Mouse (Mus musculus): Measurements from ENCODE around the gene Eml6. TPM values are rescaled to one million over a fixed set of nuclear protein-coding genes. Genes with fewer than 3 reads are reported as not detected.
"Not testable (repeated sequence)": the region's sequence is repeated elsewhere in the genome, so short reads cannot be mapped to it uniquely, and the experiment has no call there.

The Eml6 gene
- 10 to 100 TPM; 30.8 to 41.4 TPM for total RNA-seq (2021)
- long read RNA-seq, experiment 1, partial matches to known transcripts = 1 of 4 reads
- long read RNA-seq, experiment 1, other reads (novel, unspliced or antisense) = 3 of 4 reads
- long read RNA-seq, experiment 2, partial matches to known transcripts = 2 of 4 reads
- long read RNA-seq, experiment 2, other reads (novel, unspliced or antisense) = 2 of 4 reads

DNA sequence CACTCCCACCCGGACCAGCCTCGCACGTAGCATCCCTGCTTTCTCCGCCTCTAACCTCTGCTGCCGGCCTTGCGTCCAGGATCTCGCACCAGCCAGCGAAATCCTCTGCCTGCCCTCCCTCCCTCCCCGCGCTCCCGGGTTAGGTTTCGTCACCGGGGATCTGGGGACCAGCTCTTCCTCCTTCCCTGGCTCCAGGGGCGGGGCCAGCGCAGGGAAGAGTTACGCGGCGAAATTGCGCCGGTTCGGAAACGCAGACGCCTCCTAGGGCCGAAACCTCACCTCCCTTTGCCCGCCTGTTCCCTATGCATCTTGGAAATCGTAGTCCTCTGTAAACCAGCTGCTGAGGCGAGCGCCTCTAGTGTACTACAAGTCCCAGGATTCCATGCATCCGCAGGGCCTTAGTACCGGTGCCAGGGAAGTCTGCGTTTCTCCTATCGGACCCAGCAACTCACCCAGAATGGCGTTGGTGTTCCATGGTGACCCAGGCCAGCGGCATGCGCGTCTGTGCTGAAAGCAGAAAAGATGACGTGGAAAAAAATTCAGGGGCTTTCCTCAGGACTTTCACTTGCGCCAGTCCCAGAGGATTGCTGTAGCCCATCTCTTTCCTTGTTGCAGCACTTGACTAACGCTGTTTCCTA is at the start of gene Eml6:
Eml6 (minus strand) TSS at position 199 of the 638 bp plus-strand sequence.
- peak; percentile 91 to 98 for DNase-seq (ENCODE audit: low spot score in 2 of 2)

- DNase-seq (ENCODE audit: low spot score in 2 of 2) = no peak
These were observed 31.5 kb upstream of the Eml6 start for GRCm38 (mm10) chr11:30057299-30057698.

DNA sequence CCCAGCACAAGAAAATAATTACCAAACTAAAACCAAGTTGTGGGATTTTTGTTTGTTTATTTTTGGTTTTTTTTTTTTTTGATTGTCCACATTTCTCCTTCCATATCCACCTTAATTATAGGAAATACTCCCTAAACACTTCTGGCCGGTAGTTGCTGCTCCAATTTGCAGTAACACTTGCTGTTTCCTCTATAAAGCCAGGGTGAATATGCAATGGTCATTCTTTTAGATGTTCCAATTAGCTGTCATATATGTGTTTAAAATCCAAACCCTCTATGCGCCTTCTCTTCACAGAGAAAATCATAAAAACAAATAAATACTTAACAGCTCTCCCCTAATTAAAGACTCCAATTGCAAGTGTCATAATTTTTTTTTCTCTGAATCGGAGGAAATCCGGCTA is 689 bp downstream of the Eml6 start:
- DNase-seq (ENCODE audit: low spot score in 2 of 2) = no peak

- DNase-seq (ENCODE audit: low spot score in 2 of 2) = peak; percentile 40 to 43
These were observed 1.4 kb downstream of the Eml6 start for GRCm38 (mm10) chr11:30024261-30025071.

GRCm38 (mm10) chr11:29986257-29986656 is 39.6 kb downstream of the Eml6 start:
- DNase-seq (ENCODE audit: low spot score in 2 of 2) = no peak

GRCm38 (mm10) chr11:29968874-29969273 is 57.0 kb downstream of the Eml6 start:
- no peak for DNase-seq (ENCODE audit: low spot score in 2 of 2)

DNA sequence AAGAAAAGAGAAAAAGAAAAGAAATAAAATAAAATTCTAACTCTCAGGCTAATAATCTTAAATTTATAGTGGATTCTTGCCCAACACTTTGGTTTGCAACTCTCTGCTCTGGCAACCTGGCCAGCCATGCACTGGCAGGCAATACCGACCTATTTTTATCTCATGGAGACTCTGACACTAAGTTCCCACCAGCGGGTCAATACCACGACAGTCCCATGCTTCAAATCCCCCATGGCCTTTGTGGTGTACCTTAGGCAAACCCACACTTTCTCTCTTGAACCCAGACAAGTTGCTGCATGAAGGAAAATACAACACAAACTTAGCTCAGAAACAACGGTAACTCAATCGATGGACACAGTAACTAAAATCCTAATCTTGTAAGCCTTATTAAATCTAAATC is 66.5 kb downstream of the Eml6 start:
- DNase-seq (ENCODE audit: low spot score in 2 of 2) = no peak

DNA sequence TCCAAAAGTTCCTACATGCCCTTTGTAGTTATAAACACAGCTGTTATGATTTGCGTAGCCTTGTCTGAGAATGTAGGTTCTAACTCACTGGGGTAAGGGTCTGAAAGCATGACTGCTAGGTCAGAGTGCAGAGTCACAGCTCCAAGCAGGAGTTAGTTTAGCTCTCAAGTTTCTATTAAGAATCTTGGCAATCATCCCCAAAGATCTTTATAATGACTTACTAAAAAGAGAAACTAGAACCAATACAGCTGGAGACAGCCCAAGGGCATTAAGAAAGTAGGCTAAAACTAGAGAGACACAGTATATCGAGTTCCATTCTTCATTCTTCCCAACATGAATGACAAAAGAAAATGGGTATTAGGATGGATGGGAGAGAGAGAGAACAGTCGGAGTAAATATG is 81.2 kb downstream of the Eml6 start:
- DNase-seq (ENCODE audit: low spot score in 2 of 2) = no peak

DNA sequence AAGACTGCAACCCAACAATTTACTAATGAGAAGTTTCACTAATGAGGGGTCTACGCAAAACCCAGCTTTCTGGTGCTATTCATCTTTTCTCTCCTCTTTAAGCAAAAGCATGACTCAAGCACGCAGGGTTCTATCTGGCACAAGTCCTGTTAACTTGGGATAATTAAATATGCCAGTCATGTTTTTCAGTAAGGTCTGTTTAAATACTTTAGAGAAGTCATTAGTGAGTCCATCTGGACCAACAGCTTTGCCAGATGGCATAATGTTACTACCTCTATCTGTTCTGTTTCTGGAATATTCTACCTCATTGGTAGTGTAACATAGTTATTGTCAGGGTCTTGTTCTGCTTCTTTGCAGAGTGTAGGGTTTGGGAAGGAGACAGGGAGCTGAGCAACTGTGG is 101.5 kb downstream of the Eml6 start:
- peak; percentile 45 to 89 for DNase-seq (ENCODE audit: low spot score in 2 of 2)

DNA sequence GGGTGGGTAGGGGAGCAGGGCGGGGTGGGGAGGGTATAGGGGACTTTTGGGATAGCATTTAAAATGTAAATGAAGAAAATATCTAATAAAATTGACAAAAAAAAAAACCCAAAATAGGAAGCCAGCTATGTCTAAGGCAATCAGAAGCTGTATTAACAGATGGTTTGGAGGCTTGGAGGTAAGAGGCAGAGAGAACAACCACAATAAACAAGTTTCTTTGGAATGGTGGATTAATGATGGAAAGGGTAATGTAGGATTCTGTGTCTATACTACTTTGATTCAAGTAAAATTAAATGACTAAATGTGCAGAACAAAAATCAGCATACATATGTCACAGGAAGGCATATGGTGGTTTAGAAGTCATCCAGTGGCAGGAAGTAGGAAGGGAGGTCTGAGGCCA is 102.0 kb downstream of the Eml6 start:
- DNase-seq (ENCODE audit: low spot score in 2 of 2) = peak in 1 of 2 experiments; percentile 12

DNA sequence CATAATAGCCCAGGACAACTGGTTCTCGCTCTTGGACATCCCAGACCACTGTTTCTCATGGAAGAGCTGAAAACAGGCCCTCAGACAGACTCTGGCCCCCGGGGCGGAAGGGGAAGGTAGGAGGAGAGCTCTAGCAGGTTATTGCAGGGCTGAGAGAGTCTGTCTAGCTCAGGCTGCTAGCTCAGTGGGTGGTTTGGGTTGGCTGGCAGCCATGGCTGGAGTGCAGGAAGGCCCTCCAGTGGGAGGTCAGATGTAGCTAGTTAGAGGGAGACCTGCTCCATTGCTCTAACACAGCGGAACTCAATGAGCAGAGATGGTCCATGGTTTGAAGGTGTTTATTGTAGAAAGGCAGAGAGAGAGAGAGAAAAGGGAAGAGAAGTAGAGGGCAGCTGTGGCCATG is 112.7 kb downstream of the Eml6 start:
- no peak for DNase-seq (ENCODE audit: low spot score in 2 of 2)

GRCm38 (mm10) chr11:29909330-29909729 is 116.5 kb downstream of the Eml6 start:
- DNase-seq (ENCODE audit: low spot score in 2 of 2) = no peak

GRCm38 (mm10) chr11:29885160-29885559 is 140.7 kb downstream of the Eml6 start:
- DNase-seq (ENCODE audit: low spot score in 2 of 2) = peak; percentile 61 to 87

DNA sequence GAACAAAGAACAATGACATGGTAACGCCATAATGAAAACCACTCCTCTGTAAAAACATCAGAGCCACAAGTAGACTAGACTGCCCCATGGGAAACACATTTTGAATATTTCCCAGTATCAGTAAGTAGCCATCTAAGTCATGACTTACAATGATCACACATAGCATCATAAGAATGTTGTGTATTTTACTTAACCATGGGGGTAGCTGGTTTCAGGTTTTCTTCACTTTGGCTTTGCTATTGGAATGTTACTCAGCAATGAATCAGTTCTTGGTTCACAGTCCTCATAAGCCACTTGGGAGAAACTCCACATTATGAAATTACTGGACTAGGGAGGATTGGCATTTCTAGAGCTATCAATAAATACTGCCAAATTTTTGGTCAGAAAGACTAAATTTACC is 141.5 kb downstream of the Eml6 start:
- no peak for DNase-seq (ENCODE audit: low spot score in 2 of 2)

GRCm38 (mm10) chr11:29883024-29883423 is 142.8 kb downstream of the Eml6 start:
- no peak for DNase-seq (ENCODE audit: low spot score in 2 of 2)

DNA sequence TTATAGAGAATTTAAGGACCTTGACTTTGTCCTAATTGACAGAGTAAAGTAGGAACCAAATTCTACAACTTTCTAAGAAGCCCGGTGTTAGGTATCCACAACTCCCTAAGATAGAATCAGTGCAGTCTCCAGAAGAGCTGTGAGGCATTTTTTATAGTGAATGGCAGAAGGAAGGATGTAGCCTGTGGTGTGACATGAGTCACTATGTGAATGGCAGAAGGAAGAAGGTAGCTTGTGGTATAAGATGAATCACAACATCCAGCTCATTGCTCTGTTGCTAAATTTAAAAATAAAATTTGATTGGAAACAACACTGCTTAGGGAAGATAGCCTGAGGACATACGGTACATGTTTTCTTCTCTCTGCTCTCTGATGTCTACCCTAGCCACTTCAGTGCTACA is 146.2 kb downstream of the Eml6 start:
- no peak for DNase-seq (ENCODE audit: low spot score in 2 of 2)

- DNase-seq (ENCODE audit: low spot score in 2 of 2) = no peak
These were observed 147.9 kb downstream of the Eml6 start for GRCm38 (mm10) chr11:29877981-29878380.

DNA sequence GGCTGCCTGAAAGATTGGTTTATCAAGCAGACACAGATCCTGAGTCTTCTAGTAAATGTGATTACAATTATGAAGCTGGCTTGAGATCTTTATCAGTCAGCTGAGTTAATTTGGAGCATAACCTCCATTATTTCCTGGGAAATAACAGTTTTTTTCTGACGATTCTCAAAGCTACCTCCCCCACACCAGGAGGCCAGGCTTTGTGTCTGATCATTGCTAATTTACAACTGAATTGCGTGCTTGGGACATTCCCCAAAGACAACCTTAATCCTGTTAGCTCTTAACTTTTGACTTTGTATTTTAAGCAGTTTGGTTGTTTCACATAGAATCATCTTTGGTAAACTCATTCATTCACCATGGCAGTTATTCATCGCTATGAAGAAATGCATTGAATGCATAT is 148.6 kb downstream of the Eml6 start:
- no peak for DNase-seq (ENCODE audit: low spot score in 2 of 2)

DNA sequence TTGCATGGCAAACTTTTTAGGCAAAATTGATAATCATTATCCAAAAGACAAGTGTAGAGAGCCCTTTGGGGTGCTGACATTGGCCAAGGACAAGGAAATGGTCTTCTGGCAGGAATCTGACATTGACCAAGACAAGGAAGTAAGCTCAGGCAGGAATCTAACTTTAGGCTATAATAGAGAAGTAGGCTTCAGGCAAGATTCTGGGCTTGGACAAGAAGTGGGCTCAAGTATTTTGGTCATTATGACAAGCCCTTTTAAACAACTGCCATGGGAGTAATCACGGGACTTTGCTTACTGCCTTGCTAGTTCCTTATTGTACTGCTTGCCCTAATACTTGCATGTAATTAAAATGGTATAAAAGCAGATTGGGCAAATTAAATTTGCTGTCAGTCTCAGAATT is 151.1 kb downstream of the Eml6 start:
- not testable (repeated sequence) for DNase-seq (ENCODE audit: low spot score in 2 of 2)

DNA sequence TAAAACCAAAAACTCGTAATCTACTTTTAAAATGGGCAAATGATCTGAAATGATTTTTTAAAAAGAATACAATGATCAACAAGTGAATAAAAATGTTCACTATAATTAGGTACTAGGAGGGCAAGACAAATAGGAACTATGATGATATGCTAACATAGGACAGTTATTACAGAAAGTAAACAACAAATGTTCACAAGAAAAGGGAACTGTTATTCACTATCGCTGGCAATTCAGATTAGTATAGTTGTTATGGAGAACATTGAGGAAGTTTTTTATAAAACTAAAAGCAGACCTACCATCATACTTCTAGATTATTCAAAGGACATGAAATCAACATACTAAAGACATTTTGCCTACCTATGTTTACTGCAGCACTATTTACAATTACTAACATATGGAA is 155.7 kb downstream of the Eml6 start:
- no peak for DNase-seq (ENCODE audit: low spot score in 2 of 2)

DNA sequence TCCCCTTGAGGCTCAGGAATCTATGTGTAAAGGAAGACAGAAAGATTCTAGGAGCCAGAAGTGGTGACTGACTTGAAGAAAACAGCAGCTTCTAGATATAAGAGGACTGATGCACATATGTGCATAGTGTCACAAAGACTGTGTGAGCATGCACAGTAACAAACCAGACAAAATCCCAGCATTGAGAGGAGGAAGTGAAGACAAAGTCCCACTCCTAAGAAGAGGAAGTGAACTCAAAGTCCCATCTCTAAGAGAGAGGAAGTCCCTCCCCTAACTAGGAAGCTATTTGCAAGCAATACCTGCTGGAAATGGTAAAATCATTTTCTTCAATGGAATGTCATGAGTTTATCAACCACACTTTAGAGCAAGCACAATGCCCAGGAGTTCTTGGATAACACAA is 161.6 kb downstream of the Eml6 start:
- DNase-seq (ENCODE audit: low spot score in 2 of 2) = no peak

GRCm38 (mm10) chr11:29861750-29862397 is 164.0 kb downstream of the Eml6 start:
- peak; percentile 44 to 74 for DNase-seq (ENCODE audit: low spot score in 2 of 2)

All from layer of hippocampus, postnatal 14 days (tissue).